In genomic region chr6:17485782-17486181, GRCm38 (mm10) we compare ENCODE assay signal across 27 mouse cellular contexts. TPM values are rescaled to one million over a fixed set of nuclear protein-coding genes. Genes with fewer than 3 reads are reported as not detected.
DNase-seq lines count a peak whose midpoint lies in the region; ATAC-seq and TF ChIP-seq lines count a peak whose summit lies in the region.
"Had no signal": no experiment of that assay in that cellular context is flagged by ENCODE, and none has a peak within 500 bp of the region (broad histone marks: within the 10 kb centered on the region; RNA-seq: fewer than 3 reads in every experiment).

No protein-coding gene starts in this region.

- no peak for TF ChIP-seq CTCF in kidney, adult 2 months (conservative IDR thresholded peaks at IDR 0.05; ENCODE audit: insufficient read depth, insufficient read length, low read depth, low read length)
- no peak for TF ChIP-seq CTCF in liver, postnatal 0 days (IDR thresholded peaks at IDR 0.05; ENCODE audit: low read depth)
- TF ChIP-seq CTCF in embryonic fibroblast, embryonic 13.5 days (IDR thresholded peaks at IDR 0.05; ENCODE audit: borderline replicate concordance, insufficient read depth, low read length), result no peak

- H3K9me3 ChIP-seq in kidney, embryonic 15.5 days (replicated peaks), result no peaks in the 10 kb centered on the region
- no peaks in the 10 kb centered on the region for H3K9me3 ChIP-seq in liver, postnatal 0 days (ENCODE audit: low read length)
- H3K9me3 ChIP-seq: G1E; heart, embryonic 12.5 days; heart, embryonic 15.5 days had no signal

- ATAC-seq in kidney, embryonic 15.5 days (replicated peaks; ENCODE audit: low FRiP score), result no peak
- peak; percentile 90 for ATAC-seq in liver, postnatal 0 days
- ATAC-seq: activated CD4-positive, CD25-positive, alpha-beta regulatory T cell, adult 4 months; forebrain, embryonic 14.5 days; forebrain, postnatal 0 days; hindbrain, postnatal 0 days had no signal

- intact Hi-C loops in heart, postnatal 25 days (cut with DNase I), result no loop called here

- peaks cover 14% of the 10 kb centered on the region for H3K4me1 ChIP-seq in kidney, adult 2 months (ENCODE audit: control insufficient read depth, insufficient read depth, low read length)
- H3K4me1 ChIP-seq in kidney, embryonic 15.5 days, result 0 out of 2 replicates have a peak, but pooled peaks cover 2% of the 10 kb centered on the region
- peaks cover 13% of the 10 kb centered on the region for H3K4me1 ChIP-seq in liver, postnatal 0 days (ENCODE audit: insufficient read depth)
- H3K4me1 ChIP-seq in embryonic fibroblast, embryonic 13.5 days (ENCODE audit: control insufficient read depth, insufficient read depth, low read length), result peaks cover 10% of the 10 kb centered on the region

- H3K27ac ChIP-seq in kidney, adult 2 months (ENCODE audit: insufficient read depth, low read depth, low read length), result peak overlapping the region; percentile 31; the same call in 1 of the 2 replicates
- no peak overlapping the region for H3K27ac ChIP-seq in kidney, embryonic 15.5 days
- peak overlapping the region; percentile 52; the same call in 1 of the 2 replicates for H3K27ac ChIP-seq in liver, postnatal 0 days (ENCODE audit: low read depth)
- peak overlapping the region; percentile 78 for H3K27ac ChIP-seq in embryonic fibroblast, embryonic 13.5 days (ENCODE audit: insufficient read depth, low read length)
- H3K27ac ChIP-seq: gastrocnemius, adult 2 months; heart, embryonic 15.5 days; hindbrain, embryonic 14.5 days; hindbrain, postnatal 0 days had no signal

- H3K4me3 ChIP-seq in kidney, adult 2 months (ENCODE audit: insufficient read depth, low read depth, low read length), result no peak overlapping the region
- H3K4me3 ChIP-seq in kidney, embryonic 15.5 days (replicated peaks), result no peak overlapping the region
- no peak overlapping the region for H3K4me3 ChIP-seq in liver, postnatal 0 days (ENCODE audit: low read depth, low read length)
- no peak overlapping the region for H3K4me3 ChIP-seq in embryonic fibroblast, embryonic 13.5 days (ENCODE audit: insufficient read depth, low read length)
- H3K4me3 ChIP-seq: gastrocnemius, adult 2 months; heart, embryonic 12.5 days; heart, embryonic 15.5 days had no signal

- no peaks in the 10 kb centered on the region for H3K27me3 ChIP-seq in kidney, adult 2 months (replicated peaks; ENCODE audit: control insufficient read depth, insufficient read depth, low read length)
- H3K27me3 ChIP-seq in kidney, embryonic 15.5 days, result no peaks in the 10 kb centered on the region
- no peaks in the 10 kb centered on the region for H3K27me3 ChIP-seq in liver, postnatal 0 days (ENCODE audit: insufficient read depth, low read length)
- H3K27me3 ChIP-seq: CH12.LX; heart, embryonic 12.5 days; heart, embryonic 15.5 days had no signal

- H3K9ac ChIP-seq in kidney, embryonic 15.5 days, result no peak overlapping the region
- no peak overlapping the region for H3K9ac ChIP-seq in liver, postnatal 0 days (replicated peaks)
- H3K9ac ChIP-seq: forebrain, postnatal 0 days; heart, embryonic 12.5 days; heart, embryonic 15.5 days; hindbrain, embryonic 14.5 days had no signal

- no peak overlapping the region for H3K4me2 ChIP-seq in kidney, embryonic 15.5 days
- peak overlapping the region; percentile 20 for H3K4me2 ChIP-seq in liver, postnatal 0 days (ENCODE audit: low read depth, low read length)
- H3K4me2 ChIP-seq: heart, embryonic 12.5 days; heart, embryonic 15.5 days; hindbrain, embryonic 14.5 days had no signal

- 0 out of 2 replicates have a peak, but pooled peaks have one; percentile 43 for TF ChIP-seq EP300 in liver, postnatal 0 days (IDR thresholded peaks at IDR 0.05; ENCODE audit: low read depth)

- 93% methylated on average over 7 of the region's 7 CpGs for WGBS in kidney, adult 2 months
- 95% methylated on average over 7 of the region's 7 CpGs for WGBS in kidney, embryonic 15.5 days
- 62% methylated on average over 7 of the region's 7 CpGs for WGBS in liver, postnatal 0 days (ENCODE audit: insufficient replicate concordance)

- no peak for TF ChIP-seq POLR2A in kidney, adult 2 months (IDR thresholded peaks at IDR 0.05; ENCODE audit: low read depth, low read length)
- TF ChIP-seq POLR2A in embryonic fibroblast, embryonic 13.5 days (IDR thresholded peaks at IDR 0.05; ENCODE audit: low read depth, low read length), result no peak

- DNase-seq in kidney, adult 2 months, result no peak
- no peak for DNase-seq in liver, postnatal 0 days
- DNase-seq in liver, result no peak
- peak; percentile 35 for DNase-seq in 3T3-L1 (ENCODE audit: low read depth, low spot score)
- no peak for DNase-seq in heart, postnatal 25 days (ENCODE audit: low spot score)
- DNase-seq: adrenal gland, postnatal 10 days; adrenal gland, postnatal 36 days; B cell, adult 2 months; cerebellum, adult 18-20 months; cerebellum, adult 9-10 months; cerebellum, postnatal 14 days; forebrain, postnatal 0 days; gastrocnemius, adult 2 months; gastrocnemius, postnatal 25 days; heart, adult 18-20 months; heart, postnatal 10 days; heart, postnatal 4 days had no signal

- peaks cover 4% of the 10 kb centered on the region for H3K36me3 ChIP-seq in kidney, adult 2 months (ENCODE audit: control insufficient read depth, insufficient read depth, low read length)
- no peaks in the 10 kb centered on the region for H3K36me3 ChIP-seq in kidney, embryonic 15.5 days
- H3K36me3 ChIP-seq in liver, postnatal 0 days (replicated peaks; ENCODE audit: insufficient read depth, low read length), result no peaks in the 10 kb centered on the region
- H3K36me3 ChIP-seq: G1E; heart, embryonic 12.5 days; heart, embryonic 15.5 days had no signal

RNA-seq across cellular contexts. Expression of gene Met, which starts 22.2 kb away (rescaled TPM):
- 31.1 and 36.6 TPM in 2 replicates for polyA plus RNA-seq in kidney, adult 2 months (2012; rRNA removed)
- polyA plus RNA-seq in kidney, embryonic 15.5 days (2015; fragmentation: Nextera tagmentation; extraction: Ambion mirVana), result 15.1 and 16.1 TPM in 2 replicates
- 7.2 and 8.2 TPM in 2 replicates for polyA plus RNA-seq in liver, postnatal 0 days (2015; fragmentation: Nextera tagmentation; extraction: Ambion mirVana)
- 14.7 TPM in 2 replicates for polyA plus RNA-seq in embryonic fibroblast, embryonic 13.5 days (2011; ENCODE audit: insufficient read length, low read depth, missing spikeins)
- total RNA-seq in heart, postnatal 25 days (2021), result 1 to 10 TPM; 1.5 to 2.4 TPM
- polyA plus RNA-seq: activated CD4-positive, CD25-positive, alpha-beta regulatory T cell, adult 4 months; G1E had no signal
